Mouse (Mus musculus): ENCODE data around the gene Tle6.

The Tle6 gene

GRCm38 (mm10) chr10:81623441-81623840, 22.6 kb upstream of the Tle6 start:
- no peak for DNase-seq (ENCODE audit: low read depth, low spot score)

- no peak for DNase-seq (ENCODE audit: low read depth, low spot score)
These were observed 19.9 kb upstream of the Tle6 start for GRCm38 (mm10) chr10:81620786-81621185.

- no peak for DNase-seq (ENCODE audit: low read depth, low spot score)
These were observed 19.1 kb upstream of the Tle6 start for GRCm38 (mm10) chr10:81619976-81620375.

GRCm38 (mm10) chr10:81615486-81615885, 14.6 kb upstream of the Tle6 start:
- DNase-seq (ENCODE audit: low read depth, low spot score) = peak; percentile 46

- DNase-seq (ENCODE audit: low read depth, low spot score) = peak; percentile 42
These were observed 11.9 kb upstream of the Tle6 start for GRCm38 (mm10) chr10:81612779-81613178.

- no peak for DNase-seq (ENCODE audit: low read depth, low spot score)
These were observed 7.4 kb upstream of the Tle6 start for GRCm38 (mm10) chr10:81608308-81608707.

GRCm38 (mm10) chr10:81605974-81606751, 5.3 kb upstream of the Tle6 start, which contains the start of gene BC025920:
BC025920 (plus strand) TSS chr10:81606270.
- DNase-seq (ENCODE audit: low read depth, low spot score) = peak; percentile 100

- no peak for DNase-seq (ENCODE audit: low read depth, low spot score)
These were observed 4.7 kb upstream of the Tle6 start for GRCm38 (mm10) chr10:81605666-81605973.

- DNase-seq (ENCODE audit: low read depth, low spot score) = peak; percentile 96
These were observed 4.2 kb upstream of the Tle6 start for GRCm38 (mm10) chr10:81604968-81605665.

- DNase-seq (ENCODE audit: low read depth, low spot score) = no peak
These were observed 3.4 kb upstream of the Tle6 start for GRCm38 (mm10) chr10:81604019-81604967.

GRCm38 (mm10) chr10:81602741-81603151, 1.9 kb upstream of the Tle6 start:
- peak; percentile 86 for DNase-seq (ENCODE audit: low read depth, low spot score)

- DNase-seq (ENCODE audit: low read depth, low spot score) = no peak
These were observed 578 bp upstream of the Tle6 start for GRCm38 (mm10) chr10:81601396-81601905.

- DNase-seq (ENCODE audit: low read depth, low spot score) = no peak
These were observed 777 bp downstream of the Tle6 start for GRCm38 (mm10) chr10:81600096-81600495.

GRCm38 (mm10) chr10:81599630-81600029, 1.2 kb downstream of the Tle6 start:
- no peak for DNase-seq (ENCODE audit: low read depth, low spot score)

GRCm38 (mm10) chr10:81598871-81599270, 2.0 kb downstream of the Tle6 start:
- no peak for DNase-seq (ENCODE audit: low read depth, low spot score)

- DNase-seq (ENCODE audit: low read depth, low spot score) = no peak
These were observed 2.5 kb downstream of the Tle6 start for GRCm38 (mm10) chr10:81598342-81598741.

GRCm38 (mm10) chr10:81597137-81597950, 3.5 kb downstream of the Tle6 start:
- peak; percentile 58 for DNase-seq (ENCODE audit: low read depth, low spot score)

- peak; percentile 65 for DNase-seq (ENCODE audit: low read depth, low spot score)
These were observed 4.3 kb downstream of the Tle6 start for GRCm38 (mm10) chr10:81596611-81597010.

- peak; percentile 43 for DNase-seq (ENCODE audit: low read depth, low spot score)
These were observed 5.3 kb downstream of the Tle6 start for GRCm38 (mm10) chr10:81595599-81595998.

- peak; percentile 69 for DNase-seq (ENCODE audit: low read depth, low spot score)
These were observed 6.9 kb downstream of the Tle6 start for GRCm38 (mm10) chr10:81593935-81594334.

GRCm38 (mm10) chr10:81593223-81593622, 7.7 kb downstream of the Tle6 start:
- no peak for DNase-seq (ENCODE audit: low read depth, low spot score)

Data from brain, adult 2 months (tissue).